Mouse (Mus musculus) midbrain, embryonic 13.5 days (tissue): Measurements from ENCODE around the gene Gm20661. TPM values are rescaled to one million over a fixed set of nuclear protein-coding genes. Genes with fewer than 3 reads are reported as not detected.
"Not testable (repeated sequence)": the region's sequence is repeated elsewhere in the genome, so short reads cannot be mapped to it uniquely, and the experiment has no call there.

Source experiments
- ATAC-seq: fragments of 200-750 bp; cut with Nextera tagmentation; 2 replicates; pipeline ENCODE4 v1.8.0; 2017; ENCODE audit warnings: mild to moderate bottlenecking, moderate TSS enrichment, moderate library complexity
- H3K27ac ChIP-seq: fragments of 300-500 bp; sonication (generic); 2 replicates; pipeline ENCODE4 v1.5.1; 2015; ENCODE audit warnings: inconsistent platforms, mild to moderate bottlenecking, moderate library complexity
- H3K27me3 ChIP-seq: fragments of 300-500 bp; sonication (generic); 2 replicates; pipeline ENCODE4 v1.6.1; 2015; ENCODE audit warnings: mild to moderate bottlenecking, inconsistent platforms
- H3K36me3 ChIP-seq: fragments of 300-500 bp; sonication (generic); 2 replicates; pipeline ENCODE4 v1.6.1; 2015; ENCODE audit warnings: mild to moderate bottlenecking, inconsistent platforms
- H3K4me1 ChIP-seq: fragments of 300-500 bp; sonication (generic); replicated peaks from 2 replicates; pipeline ENCODE4 v1.6.1; 2015; ENCODE audit warnings: inconsistent platforms
- H3K4me2 ChIP-seq: fragments of 300-500 bp; sonication (generic); replicated peaks from 2 replicates; pipeline ENCODE4 v1.6.1; 2015; ENCODE audit warnings: moderate library complexity, mild to moderate bottlenecking, inconsistent platforms
- H3K4me3 ChIP-seq: fragments of 300-500 bp; sonication (generic); replicated peaks from 2 replicates; pipeline ENCODE4 v1.5.1; 2015; ENCODE audit warnings: mild to moderate bottlenecking, inconsistent platforms
- H3K9ac ChIP-seq: fragments of 300-500 bp; sonication (generic); replicated peaks from 2 replicates; pipeline ENCODE4 v1.6.1; 2015; ENCODE audit warnings: mild to moderate bottlenecking, inconsistent platforms
- H3K9me3 ChIP-seq: fragments of 300-500 bp; sonication (generic); 2 replicates; pipeline ENCODE4 v1.6.1; 2016; ENCODE audit warnings: mild to moderate bottlenecking, inconsistent platforms
- WGBS: fragments of 180-500 bp; shearing (Covaris S2); methylation state at CpG from one replicate; pipeline ENCODE4 v1.1.7; 2015; 5-methylcytosine and 5-hydroxymethylcytosine counted together
- polyA plus RNA-seq: library from polyadenylated mRNA; unstranded; fragments of >200 nt; fragmentation: Nextera tagmentation; extraction: Ambion mirVana; gene quantifications from 2 replicates; pipeline ENCODE4 v1.2.1, GENCODE M21; 2015

Gene Gm20661
- polyA plus RNA-seq, 1 experiment from 2014 or later: 1.3 TPM

GRCm38 (mm10) chr9:108008041-108008440, 25.2 kb downstream of the Gm20661 start:
- no peak overlapping the region for H3K9ac ChIP-seq
- no peak for ATAC-seq
- peaks cover 7% of the 10 kb centered on the region; the same call in 1 of the 2 replicates for H3K36me3 ChIP-seq
- H3K4me1 ChIP-seq: peaks cover 33% of the 10 kb centered on the region
- no peak overlapping the region for H3K4me2 ChIP-seq
- WGBS: 92% methylated on average over 5 of the region's 5 CpGs
- no peak overlapping the region for H3K4me3 ChIP-seq
- H3K27me3 ChIP-seq: no peaks in the 10 kb centered on the region
- H3K9me3 ChIP-seq: no peaks in the 10 kb centered on the region
- H3K27ac ChIP-seq: no peak overlapping the region

GRCm38 (mm10) chr9:108010385-108010784, 27.5 kb downstream of the Gm20661 start:
- no peaks in the 10 kb centered on the region for H3K9me3 ChIP-seq
- no peak for ATAC-seq
- no peak overlapping the region for H3K9ac ChIP-seq
- peaks cover 7% of the 10 kb centered on the region; the same call in 1 of the 2 replicates for H3K36me3 ChIP-seq
- H3K4me2 ChIP-seq: no peak overlapping the region
- peaks cover 12% of the 10 kb centered on the region for H3K4me1 ChIP-seq
- no peaks in the 10 kb centered on the region for H3K27me3 ChIP-seq
- no peak overlapping the region for H3K27ac ChIP-seq
- no peak overlapping the region for H3K4me3 ChIP-seq

- not testable (repeated sequence) for H3K4me2 ChIP-seq, H3K4me3 ChIP-seq, H3K4me1 ChIP-seq, H3K9me3 ChIP-seq, H3K27ac ChIP-seq, ATAC-seq, H3K27me3 ChIP-seq, H3K36me3 ChIP-seq, H3K9ac ChIP-seq
- WGBS: 98% methylated on average over 2 of the region's 2 CpGs
Observed at GRCm38 (mm10) chr9:108013577-108013976, 30.7 kb downstream of the Gm20661 start.

GRCm38 (mm10) chr9:108017127-108017526, 34.3 kb downstream of the Gm20661 start:
- Histone ChIP-seq H3K9me3 (no peaks in the 10 kb centered on the region), H3K27me3 (no peaks in the 10 kb centered on the region), H3K27ac (no peak overlapping the region), H3K4me3 (no peak overlapping the region), H3K9ac (no peak overlapping the region), H3K4me1 (no peaks in the 10 kb centered on the region), H3K36me3 (peaks cover 7% of the 10 kb centered on the region; the same call in 1 of the 2 replicates), H3K4me2 (no peak overlapping the region)
- ATAC-seq: no peak
- WGBS: 83% methylated on average over 3 of the region's 3 CpGs

- Histone ChIP-seq H3K4me2 (no peak overlapping the region), H3K27me3 (no peaks in the 10 kb centered on the region), H3K36me3 (peaks cover 20% of the 10 kb centered on the region), H3K9me3 (no peaks in the 10 kb centered on the region), H3K4me1 (no peaks in the 10 kb centered on the region), H3K4me3 (no peak overlapping the region), H3K9ac (no peak overlapping the region), H3K27ac (no peak overlapping the region)
- no peak for ATAC-seq
- WGBS: 96% methylated on average over 1 of the region's 1 CpGs
Observed at GRCm38 (mm10) chr9:108020741-108021140, 37.9 kb downstream of the Gm20661 start.

GRCm38 (mm10) chr9:108023216-108023615, 40.4 kb downstream of the Gm20661 start:
- H3K4me2 ChIP-seq: no peak overlapping the region
- no peak overlapping the region for H3K27ac ChIP-seq
- no peak for ATAC-seq
- H3K4me3 ChIP-seq: no peak overlapping the region
- H3K36me3 ChIP-seq: peaks cover 40% of the 10 kb centered on the region
- H3K9ac ChIP-seq: no peak overlapping the region
- whole genome bisulfite sequencing: 92% methylated on average over 3 of the region's 3 CpGs
- no peaks in the 10 kb centered on the region for H3K27me3 ChIP-seq
- no peaks in the 10 kb centered on the region for H3K4me1 ChIP-seq
- no peaks in the 10 kb centered on the region for H3K9me3 ChIP-seq

GRCm38 (mm10) chr9:108026584-108026983, 43.7 kb downstream of the Gm20661 start:
- ATAC-seq: no peak
- Histone ChIP-seq H3K27ac (no peak overlapping the region), H3K27me3 (no peaks in the 10 kb centered on the region), H3K36me3 (peaks cover 54% of the 10 kb centered on the region), H3K4me1 (no peaks in the 10 kb centered on the region), H3K9ac (no peak overlapping the region), H3K9me3 (no peaks in the 10 kb centered on the region), H3K4me3 (no peak overlapping the region), H3K4me2 (no peak overlapping the region)
- WGBS: 93% methylated on average over 3 of the region's 3 CpGs

GRCm38 (mm10) chr9:108027867-108028266, 45.0 kb downstream of the Gm20661 start:
- no peak overlapping the region for H3K9ac ChIP-seq
- H3K4me3 ChIP-seq: no peak overlapping the region
- no peaks in the 10 kb centered on the region for H3K9me3 ChIP-seq
- no peak for ATAC-seq
- H3K36me3 ChIP-seq: peaks cover 64% of the 10 kb centered on the region
- no peak overlapping the region for H3K4me2 ChIP-seq
- H3K27ac ChIP-seq: no peak overlapping the region
- H3K27me3 ChIP-seq: no peaks in the 10 kb centered on the region
- no peaks in the 10 kb centered on the region for H3K4me1 ChIP-seq
- 98% methylated on average over 3 of the region's 3 CpGs for WGBS

- no peak for ATAC-seq
- 91% methylated on average over 5 of the region's 5 CpGs for WGBS
- H3K4me1 ChIP-seq: no peaks in the 10 kb centered on the region
- H3K4me3 ChIP-seq: no peak overlapping the region
- no peak overlapping the region for H3K9ac ChIP-seq
- H3K36me3 ChIP-seq: peaks cover 64% of the 10 kb centered on the region
- no peak overlapping the region for H3K4me2 ChIP-seq
- no peak overlapping the region for H3K27ac ChIP-seq
- H3K27me3 ChIP-seq: no peaks in the 10 kb centered on the region
- H3K9me3 ChIP-seq: no peaks in the 10 kb centered on the region
Observed at GRCm38 (mm10) chr9:108032126-108032525, 49.3 kb downstream of the Gm20661 start.

- Histone ChIP-seq H3K4me3 (no peak overlapping the region), H3K4me1 (no peaks in the 10 kb centered on the region), H3K4me2 (no peak overlapping the region), H3K9me3 (no peaks in the 10 kb centered on the region), H3K27ac (no peak overlapping the region), H3K27me3 (no peaks in the 10 kb centered on the region), H3K9ac (no peak overlapping the region), H3K36me3 (peaks cover 66% of the 10 kb centered on the region)
- ATAC-seq: no peak
- 95% methylated on average over 2 of the region's 2 CpGs for WGBS
Observed at GRCm38 (mm10) chr9:108035331-108036156, 52.7 kb downstream of the Gm20661 start.
